13 mouse cellular contexts compared by ENCODE assay signal in genomic region chr2:7734097-7734730, GRCm38 (mm10).
A peak's percentile ranks its signal among the peaks of the same experiment; 100 is the strongest.
DNase-seq lines count a peak whose midpoint lies in the region; ATAC-seq and TF ChIP-seq lines count a peak whose summit lies in the region.
"Had no signal": no experiment of that assay in that cellular context is flagged by ENCODE, and none has a peak within 500 bp of the region (broad histone marks: within the 10 kb centered on the region; RNA-seq: fewer than 3 reads in every experiment).

No protein-coding gene starts in this region.

- DNase-seq in midbrain, embryonic 10.5 days (ENCODE audit: low spot score): no peak
- peak; percentile 49 to 55 for DNase-seq in layer of hippocampus, adult 2 months (ENCODE audit: low spot score in 2 of 2)
- DNase-seq in left cerebral cortex, postnatal 36 days (ENCODE audit: low spot score in 2 of 2): peak; percentile 79 to 81
- DNase-seq in B cell, adult 2 months: no peak
- no peak for DNase-seq in kidney, postnatal 4 days
- DNase-seq in kidney, postnatal 14 days: no peak
- DNase-seq: cerebellum, postnatal 25 days; heart, postnatal 10 days; kidney, adult 8-10 months; lung, adult 18-20 months had no signal

- H3K27me3 ChIP-seq in midbrain, embryonic 12.5 days: no peaks in the 10 kb centered on the region
- no peaks in the 10 kb centered on the region for H3K27me3 ChIP-seq in midbrain, embryonic 10.5 days (ENCODE audit: low read depth, poor library complexity, severe bottlenecking)
- H3K27me3 ChIP-seq: limb, embryonic 12.5 days had no signal

- ATAC-seq in midbrain, embryonic 12.5 days (ENCODE audit: low FRiP score, low read depth): peak; percentile 80
- ATAC-seq in megakaryocyte progenitor cell, adult 5-6 weeks (replicated peaks; ENCODE audit: poor library complexity): no peak

- no peak overlapping the region for H3K4me3 ChIP-seq in midbrain, embryonic 12.5 days
- no peak overlapping the region for H3K4me3 ChIP-seq in midbrain, embryonic 10.5 days
- no peak overlapping the region for H3K4me3 ChIP-seq in layer of hippocampus, adult 2 months
- H3K4me3 ChIP-seq: limb, embryonic 12.5 days had no signal

- H3K4me1 ChIP-seq in midbrain, embryonic 12.5 days: peaks cover 6% of the 10 kb centered on the region; the same call in 1 of the 2 replicates
- peaks cover 9% of the 10 kb centered on the region for H3K4me1 ChIP-seq in midbrain, embryonic 10.5 days
- H3K4me1 ChIP-seq: limb, embryonic 12.5 days had no signal

- H3K4me2 ChIP-seq in midbrain, embryonic 12.5 days (replicated peaks): no peak overlapping the region
- H3K4me2 ChIP-seq: limb, embryonic 12.5 days had no signal

- TF ChIP-seq CTCF in layer of hippocampus, adult 2 months (conservative IDR thresholded peaks at IDR 0.05): no peak

- H3K9ac ChIP-seq in midbrain, embryonic 12.5 days (replicated peaks): no peak overlapping the region
- H3K9ac ChIP-seq: limb, embryonic 12.5 days had no signal

- no peak overlapping the region for H3K27ac ChIP-seq in midbrain, embryonic 12.5 days (replicated peaks)
- no peak overlapping the region for H3K27ac ChIP-seq in midbrain, embryonic 10.5 days (replicated peaks)
- peak overlapping the region; percentile 60 for H3K27ac ChIP-seq in layer of hippocampus, adult 2 months
- H3K27ac ChIP-seq: limb, embryonic 12.5 days had no signal

- H3K36me3 ChIP-seq in midbrain, embryonic 12.5 days: no peaks in the 10 kb centered on the region
- no peaks in the 10 kb centered on the region for H3K36me3 ChIP-seq in midbrain, embryonic 10.5 days
- H3K36me3 ChIP-seq: limb, embryonic 12.5 days had no signal

- intact Hi-C loops in left cerebral cortex, postnatal 36 days (cut with DNase I): loop anchor here (10.0 kb wide), 1 partner anchor 281 kb away; no protein-coding TSS in a partner anchor

- H3K9me3 ChIP-seq in midbrain, embryonic 12.5 days: no peaks in the 10 kb centered on the region
- H3K9me3 ChIP-seq in midbrain, embryonic 10.5 days (replicated peaks): no peaks in the 10 kb centered on the region
- H3K9me3 ChIP-seq: limb, embryonic 12.5 days had no signal

- 48% methylated on average over 8 of the region's 8 CpGs for WGBS in midbrain, embryonic 12.5 days
- WGBS in midbrain, embryonic 10.5 days: 69% methylated on average over 8 of the region's 8 CpGs

Comparison
In these comparisons a context has a peak if more than half of its experiments do, and no peak if none do; other contexts are left out.
1. DNase-seq: peak in layer of hippocampus, adult 2 months (2 of 2) and left cerebral cortex, postnatal 36 days (2 of 2); none in midbrain, embryonic 10.5 days (single experiment), B cell, adult 2 months (0 of 2), kidney, postnatal 4 days (0 of 2) and kidney, postnatal 14 days (single experiment).